Mouse (Mus musculus): ENCODE results near the gene Fscn2. TPM values are rescaled to one million over a fixed set of nuclear protein-coding genes. Genes with fewer than 3 reads are reported as not detected.
"Not testable (repeated sequence)": the region's sequence is repeated elsewhere in the genome, so short reads cannot be mapped to it uniquely, and the experiment has no call there.

Fscn2 gene
- total RNA-seq, 1 experiment from 2014 or later, result 0.47 TPM

DNA sequence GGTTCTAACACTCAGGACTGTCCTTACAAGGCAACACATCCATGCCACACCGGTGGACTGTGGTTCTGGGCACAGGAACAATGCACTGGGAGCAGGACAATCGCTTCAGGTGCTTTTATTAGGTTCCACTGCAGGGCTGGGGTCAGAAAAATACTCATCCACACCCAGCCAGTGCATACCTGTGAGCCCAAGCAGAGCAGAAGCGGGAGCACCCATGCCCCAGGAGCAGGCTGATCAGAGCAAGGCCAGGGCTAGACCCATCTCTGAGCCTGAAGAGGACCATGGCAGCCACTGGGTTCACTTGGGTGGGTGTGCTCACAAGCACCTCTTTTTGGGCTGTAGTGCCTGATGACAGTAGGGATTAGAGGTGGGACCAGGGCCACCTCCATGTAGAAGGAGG lies 18.9 kb downstream of the Fscn2 start:
- ATAC-seq (ENCODE audit: extremely low read depth, insufficient number of reproducible peaks, low FRiP score, poor library complexity, severe bottlenecking), result no peak

DNA sequence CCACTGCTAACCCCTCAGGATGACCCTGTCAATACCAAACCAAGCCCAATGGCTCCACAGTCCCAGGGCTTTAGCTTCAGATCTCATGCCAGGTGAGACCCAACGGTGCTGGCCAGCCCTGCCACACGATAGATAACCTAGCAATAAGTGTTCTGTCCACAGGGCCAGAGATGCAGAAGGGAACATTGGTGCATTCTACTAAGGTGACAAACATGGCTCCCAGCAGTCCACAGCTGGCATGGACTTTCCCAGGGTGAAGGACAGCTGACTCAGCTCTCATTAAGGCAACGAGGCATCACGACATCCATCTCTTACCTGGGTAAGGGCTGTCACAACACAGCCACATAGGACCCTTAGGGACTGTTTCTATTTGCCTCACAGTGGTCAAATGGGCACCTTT lies 19.8 kb downstream of the Fscn2 start:
- no peak for ATAC-seq (ENCODE audit: extremely low read depth, insufficient number of reproducible peaks, low FRiP score, poor library complexity, severe bottlenecking)

DNA sequence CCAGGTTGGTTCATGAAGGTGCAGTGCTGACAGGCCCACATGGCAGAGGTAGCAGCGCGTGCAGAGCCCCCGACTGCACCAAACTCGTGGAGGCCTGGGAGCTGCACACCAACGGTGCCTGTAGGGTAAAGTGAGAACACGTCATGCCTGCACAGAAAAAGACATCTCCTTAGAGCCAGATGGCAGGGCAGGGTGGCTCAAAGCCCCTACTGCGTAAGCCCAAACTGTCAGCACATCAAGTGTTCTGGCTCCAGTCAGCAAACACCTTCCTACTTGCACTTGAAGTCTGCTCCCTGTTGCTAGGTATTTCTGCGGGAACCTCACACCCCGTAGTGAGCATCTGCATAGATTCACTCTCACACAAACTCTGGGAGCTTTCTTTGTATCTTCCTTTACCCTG lies 21.2 kb downstream of the Fscn2 start:
- no peak for ATAC-seq (ENCODE audit: extremely low read depth, insufficient number of reproducible peaks, low FRiP score, poor library complexity, severe bottlenecking)

DNA sequence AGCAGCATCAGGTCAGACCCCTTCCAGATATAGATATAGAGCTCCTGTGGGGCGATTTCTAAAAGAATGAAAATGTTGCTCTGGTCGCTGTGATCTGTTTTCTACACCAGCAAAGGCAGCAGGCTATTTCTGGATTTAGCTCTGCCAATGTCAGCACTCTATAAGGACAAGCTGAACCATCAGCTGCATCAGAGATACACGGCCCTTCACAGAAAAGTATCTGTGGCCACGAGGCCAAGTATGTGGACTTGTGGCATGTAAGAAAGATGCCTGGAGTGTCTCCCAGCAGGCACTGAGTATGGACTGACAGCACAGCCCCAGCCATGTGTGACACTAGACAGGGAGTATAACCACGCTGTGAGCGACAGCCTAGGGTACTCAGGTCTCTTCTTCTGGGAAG lies 25.3 kb downstream of the Fscn2 start:
- ATAC-seq (ENCODE audit: extremely low read depth, insufficient number of reproducible peaks, low FRiP score, poor library complexity, severe bottlenecking), result no peak

DNA sequence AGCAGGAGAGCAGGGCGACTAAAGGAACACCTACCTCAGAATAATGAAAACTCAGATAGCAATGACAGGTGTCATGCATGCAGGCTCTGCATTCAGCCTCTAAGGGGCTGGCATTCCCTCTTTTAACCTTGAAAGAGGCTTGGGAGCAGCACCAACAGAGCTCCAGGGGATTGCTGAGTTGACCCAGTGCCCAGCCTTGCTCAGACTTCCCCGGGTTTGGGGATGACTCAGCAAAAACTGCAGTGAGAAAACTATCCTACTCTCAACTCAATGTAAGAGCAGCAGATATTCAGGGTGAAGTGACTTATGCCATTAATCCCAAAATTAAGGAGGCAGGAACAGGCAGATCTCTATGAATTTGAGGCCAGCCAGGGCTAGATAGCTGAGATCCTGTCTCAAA lies 25.8 kb downstream of the Fscn2 start:
- no peak for ATAC-seq (ENCODE audit: extremely low read depth, insufficient number of reproducible peaks, low FRiP score, poor library complexity, severe bottlenecking)

DNA sequence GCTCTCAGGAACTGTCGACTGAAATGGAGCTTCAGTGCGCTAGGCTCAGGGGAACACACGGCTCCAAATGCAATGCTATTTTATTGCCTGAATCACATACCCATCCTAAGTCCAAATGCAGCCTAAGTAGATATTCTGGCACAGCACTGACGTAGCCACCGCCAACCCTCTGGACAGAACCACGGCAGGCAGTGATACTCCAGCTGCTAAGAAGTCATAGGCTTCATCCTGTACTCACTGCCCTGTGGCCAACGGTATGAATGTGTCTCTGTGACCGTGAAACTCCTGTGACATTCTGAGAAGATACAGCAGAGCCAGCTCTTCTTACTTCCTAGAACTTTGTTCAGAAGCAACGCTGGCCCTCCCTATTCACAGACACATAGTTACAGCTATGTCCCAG lies 27.2 kb downstream of the Fscn2 start:
- no peak for ATAC-seq (ENCODE audit: extremely low read depth, insufficient number of reproducible peaks, low FRiP score, poor library complexity, severe bottlenecking)

DNA sequence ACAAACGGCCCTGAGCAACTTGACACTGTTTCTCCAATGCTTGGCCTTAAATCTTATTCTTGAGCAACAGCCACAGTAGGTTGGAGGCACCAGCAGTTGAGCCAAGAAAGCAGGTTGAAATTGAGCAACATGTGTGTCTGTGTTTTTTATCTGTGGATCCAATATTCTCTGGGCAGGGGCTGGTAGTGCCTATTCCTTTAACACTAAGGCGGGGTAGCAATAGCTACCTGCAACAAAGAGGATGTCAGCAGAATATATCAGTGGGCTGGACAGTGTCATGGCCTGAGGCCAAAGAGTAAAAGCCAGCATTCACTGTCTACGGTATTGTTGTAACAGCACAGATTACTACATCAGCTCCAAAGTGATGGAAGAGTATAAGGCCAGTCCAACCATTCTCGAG lies 34.3 kb downstream of the Fscn2 start:
- ATAC-seq (ENCODE audit: extremely low read depth, insufficient number of reproducible peaks, low FRiP score, poor library complexity, severe bottlenecking), result no peak

DNA sequence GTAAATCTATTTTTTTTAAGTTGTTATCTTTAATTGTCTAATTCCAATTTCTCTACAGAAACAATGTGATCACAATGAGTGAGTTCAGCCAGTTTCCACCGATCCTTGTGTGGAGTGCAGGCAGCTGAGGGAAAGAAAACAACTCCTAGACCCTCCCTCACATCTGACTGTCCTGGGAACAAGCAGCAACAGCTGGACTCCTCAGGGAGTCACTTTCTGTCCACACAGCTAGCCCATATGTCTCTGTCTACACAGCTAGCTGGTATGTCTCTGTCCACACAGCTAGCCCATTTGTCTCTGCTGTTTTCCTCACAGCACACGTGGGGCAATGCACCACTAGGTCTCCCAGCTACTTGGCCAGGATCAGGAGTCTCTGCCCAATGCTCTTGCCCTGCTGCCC lies 36.3 kb downstream of the Fscn2 start:
- ATAC-seq (ENCODE audit: extremely low read depth, insufficient number of reproducible peaks, low FRiP score, poor library complexity, severe bottlenecking), result no peak

DNA sequence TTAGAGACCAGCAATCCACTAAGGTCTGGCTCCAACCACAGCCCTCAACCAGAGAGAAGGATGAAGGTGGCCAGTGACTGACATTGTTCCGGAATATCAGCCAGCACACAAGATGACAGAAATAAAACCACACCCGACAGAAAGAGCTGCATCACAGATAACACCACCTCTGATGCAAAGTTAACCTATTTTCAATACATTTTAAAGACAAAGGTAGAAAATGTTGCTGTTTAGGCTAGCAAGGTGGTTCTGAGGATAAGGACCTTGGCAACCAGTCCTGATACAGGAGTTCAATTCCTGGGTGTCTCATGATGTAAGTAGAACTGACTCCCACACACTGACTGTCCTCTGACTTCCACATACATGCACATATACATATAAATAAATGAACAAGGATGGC lies 38.0 kb downstream of the Fscn2 start:
- ATAC-seq (ENCODE audit: extremely low read depth, insufficient number of reproducible peaks, low FRiP score, poor library complexity, severe bottlenecking), result no peak

DNA sequence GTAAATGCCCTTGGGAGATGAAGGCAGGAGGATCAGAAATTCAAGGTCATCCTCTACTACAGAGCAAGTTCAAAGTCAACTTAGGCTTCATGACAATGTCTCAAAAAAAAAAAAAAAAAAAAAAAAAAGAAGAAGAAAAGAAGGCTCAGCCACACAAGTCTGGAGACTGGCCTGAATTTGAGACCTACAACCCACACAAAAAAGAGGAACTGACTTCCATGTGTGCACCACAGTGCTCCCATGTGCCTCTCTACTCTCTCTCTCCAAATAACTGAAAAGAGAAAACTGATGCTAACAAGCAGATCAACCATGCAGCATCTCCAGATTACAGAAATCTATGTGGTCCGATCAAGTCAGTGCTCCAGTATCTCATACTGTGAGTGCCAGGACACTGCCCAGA lies 43.5 kb downstream of the Fscn2 start:
- no peak for ATAC-seq (ENCODE audit: extremely low read depth, insufficient number of reproducible peaks, low FRiP score, poor library complexity, severe bottlenecking)

DNA sequence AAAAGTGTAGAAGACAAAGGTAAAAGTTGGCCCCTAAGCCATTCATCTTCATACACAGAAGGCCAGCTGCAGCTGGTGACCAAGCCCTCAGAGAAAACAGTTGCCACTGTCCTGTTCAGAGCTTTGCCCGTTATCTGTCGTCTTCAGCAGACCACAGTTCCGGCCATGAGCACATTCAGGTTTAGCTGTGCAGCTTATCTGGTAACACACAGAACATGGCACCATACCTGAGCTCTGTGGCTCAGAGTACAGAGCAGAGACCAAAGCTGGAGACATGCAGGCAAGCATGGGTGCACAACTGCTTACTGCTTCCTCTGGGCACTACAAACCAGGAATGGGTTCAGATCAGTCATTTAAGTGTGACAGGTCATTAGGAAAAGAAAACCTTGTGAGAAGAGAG lies 44.5 kb downstream of the Fscn2 start:
- no peak for ATAC-seq (ENCODE audit: extremely low read depth, insufficient number of reproducible peaks, low FRiP score, poor library complexity, severe bottlenecking)

DNA sequence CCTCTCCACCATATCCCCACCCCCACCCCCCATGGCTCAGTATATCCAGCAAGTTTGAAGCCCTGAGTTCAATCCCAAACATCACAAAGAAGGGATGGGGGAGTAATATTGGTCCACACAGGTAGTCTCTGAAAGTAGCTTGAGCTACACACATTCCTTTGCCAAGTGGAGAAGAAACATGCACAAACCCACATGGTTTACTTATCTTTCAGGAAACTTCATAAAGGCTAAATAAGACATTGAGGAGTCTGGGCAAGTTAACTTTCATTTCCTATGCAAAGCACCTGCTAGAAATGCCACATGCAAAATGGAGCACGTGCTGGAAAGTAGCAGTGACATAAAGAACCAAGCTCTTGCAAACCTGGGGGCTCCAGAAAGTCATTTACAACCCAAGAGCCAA lies 45.1 kb downstream of the Fscn2 start:
- ATAC-seq (ENCODE audit: extremely low read depth, insufficient number of reproducible peaks, low FRiP score, poor library complexity, severe bottlenecking), result no peak

DNA sequence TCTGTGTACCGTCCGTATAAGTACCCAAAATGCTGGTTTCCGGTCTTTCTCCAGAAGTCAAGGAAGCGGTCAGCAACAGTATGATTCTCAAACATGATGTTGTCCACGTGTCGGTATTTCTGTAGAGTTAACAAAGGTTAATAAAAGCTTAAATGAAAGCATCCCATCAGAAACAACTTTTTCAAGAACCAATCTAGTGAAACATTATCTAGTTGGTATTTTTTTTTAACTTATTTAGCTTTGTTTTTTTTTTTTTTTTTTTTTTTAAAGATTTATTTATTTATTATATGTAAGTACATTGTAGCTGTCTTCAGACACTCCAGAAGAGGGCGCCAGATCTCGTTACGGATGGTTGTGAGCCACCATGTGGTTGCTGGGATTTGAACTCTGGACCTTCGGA lies 52.3 kb downstream of the Fscn2 start:
- ATAC-seq (ENCODE audit: extremely low read depth, insufficient number of reproducible peaks, low FRiP score, poor library complexity, severe bottlenecking), result not testable (repeated sequence)

Other genes starting within 250 kb of the Fscn2 start
- 49.0 and 60.3 TPM in 2 replicates for gene Slc38a10, start 210.2 kb upstream of the Fscn2 start, total RNA-seq (2017)
- 0.12 TPM in 1 of 2 replicates, not detected in the other for gene Bahcc1, start 128.6 kb upstream of the Fscn2 start, total RNA-seq (2017)
- 1,411 and 1,557 TPM in 2 replicates for gene Actg1, start 13.0 kb upstream of the Fscn2 start, total RNA-seq (2017)
- 13.3 and 15.6 TPM in 2 replicates for gene Faap100, start 17.2 kb downstream of the Fscn2 start, total RNA-seq (2017)
- 24.4 and 25.4 TPM in 2 replicates for gene Nploc4, start 76.2 kb downstream of the Fscn2 start, total RNA-seq (2017)
- not detected in 2 replicates for gene Tspan10, start 81.1 kb downstream of the Fscn2 start, total RNA-seq (2017)
- not detected in 2 replicates for gene Pde6g, start 92.0 kb downstream of the Fscn2 start, total RNA-seq (2017)
- gene Oxld1, start 96.5 kb downstream of the Fscn2 start, total RNA-seq (2017), result 5.9 and 9.5 TPM in 2 replicates
- gene Ccdc137, start 96.6 kb downstream of the Fscn2 start, total RNA-seq (2017), result 35.0 and 48.6 TPM in 2 replicates
- gene Arl16, start 106.1 kb downstream of the Fscn2 start, total RNA-seq (2017), result 13.4 and 17.1 TPM in 2 replicates
- gene Mrpl12, start 123.1 kb downstream of the Fscn2 start, total RNA-seq (2017), result 20.8 and 24.1 TPM in 2 replicates
- gene Slc25a10, start 130.3 kb downstream of the Fscn2 start, total RNA-seq (2017), result 5.0 and 7.9 TPM in 2 replicates
- 0.23 TPM in 1 of 2 replicates, not detected in the other for gene Gcgr, start 169.2 kb downstream of the Fscn2 start, total RNA-seq (2017)
- 15.0 and 16.9 TPM in 2 replicates for gene Mcrip1, start 188.2 kb downstream of the Fscn2 start, total RNA-seq (2017)
- not detected in 2 replicates for gene Ppp1r27, start 189.6 kb downstream of the Fscn2 start, total RNA-seq (2017)
- gene P4hb, start 211.7 kb downstream of the Fscn2 start, total RNA-seq (2017), result 122 and 155 TPM in 2 replicates
- gene Arhgdia, start 220.1 kb downstream of the Fscn2 start, total RNA-seq (2017), result 166 and 185 TPM in 2 replicates
- 52.7 and 88.0 TPM in 2 replicates for gene Alyref, start 236.8 kb downstream of the Fscn2 start, total RNA-seq (2017)
- gene Anapc11, start 236.9 kb downstream of the Fscn2 start, total RNA-seq (2017), result 15.7 and 22.0 TPM in 2 replicates
- gene Npb, start 246.9 kb downstream of the Fscn2 start, total RNA-seq (2017), result not detected in 2 replicates

All from neutrophil, adult 5-6 weeks (primary cell).